Mouse (Mus musculus) forebrain, embryonic 16.5 days (tissue): ENCODE measurements at regions not wholly inside any gene's neighbourhood (a gene's known extent, or its start where the extent isn't known, plus 50 kb on each side); places are given as distances from the start of the nearest gene placed in this dataset.
A peak's percentile ranks its signal among the peaks of the same experiment; 100 is the strongest.

Experiments used
- ATAC-seq: fragments of 200-750 bp; cut with Nextera tagmentation; 2 replicates; pipeline ENCODE4 v1.8.0; 2017; ENCODE audit warnings: mild to moderate bottlenecking, moderate library complexity
- H3K27ac ChIP-seq: fragments of 300-500 bp; sonication (generic); 2 replicates; pipeline ENCODE4 v1.5.1; 2014; ENCODE audit warnings: low read length, control low read depth
- H3K27me3 ChIP-seq: fragments of 300-500 bp; sonication (generic); replicated peaks from 2 replicates; pipeline ENCODE4 v1.6.1; 2014; ENCODE audit warnings: low read length; ENCODE audit not compliant: control insufficient read depth, insufficient read depth
- H3K36me3 ChIP-seq: fragments of 300-500 bp; sonication (generic); 2 replicates; pipeline ENCODE4 v1.6.1; 2014; ENCODE audit not compliant: control insufficient read depth, insufficient read depth
- H3K4me1 ChIP-seq: fragments of 300-500 bp; sonication (generic); replicated peaks from 2 replicates; pipeline ENCODE4 v1.6.1; 2014; ENCODE audit warnings: low read length; ENCODE audit not compliant: control insufficient read depth, insufficient read depth
- H3K4me2 ChIP-seq: fragments of 300-500 bp; sonication (generic); 2 replicates; pipeline ENCODE4 v1.6.1; 2014; ENCODE audit warnings: mild to moderate bottlenecking, low read length, control low read depth
- H3K4me3 ChIP-seq: fragments of 300-500 bp; sonication (generic); replicated peaks from 2 replicates; pipeline ENCODE4 v1.5.1; 2014; ENCODE audit warnings: mild to moderate bottlenecking, low read length, control low read depth
- H3K9ac ChIP-seq: fragments of 300-500 bp; sonication (generic); replicated peaks from 2 replicates; pipeline ENCODE4 v1.6.1; 2014; ENCODE audit warnings: low read depth, low read length, control low read depth
- H3K9me3 ChIP-seq: fragments of 300-500 bp; sonication (generic); 2 replicates; pipeline ENCODE4 v1.6.1; 2016; ENCODE audit warnings: low read length; ENCODE audit not compliant: control insufficient read depth
- WGBS: fragments of 180-500 bp; shearing (Covaris S2); extraction: QIAGEN DNeasy Blood & Tissue Kit; methylation state at CpG from one replicate; pipeline ENCODE4 v1.1.7; 2014; 5-methylcytosine and 5-hydroxymethylcytosine counted together

GRCm38 (mm10) chr11:84653481-84653880 lies 128.1 kb upstream of the Lhx1 start:
- WGBS, result 47% methylated on average over 8 of the region's 8 CpGs
- Histone ChIP-seq H3K4me3 (no peak overlapping the region), H3K27me3 (no peaks in the 10 kb centered on the region), H3K4me2 (no peak overlapping the region), H3K36me3 (no peaks in the 10 kb centered on the region), H3K9me3 (no peaks in the 10 kb centered on the region), H3K4me1 (no peaks in the 10 kb centered on the region), H3K27ac (no peak overlapping the region), H3K9ac (no peak overlapping the region)
- ATAC-seq, result no peak

GRCm38 (mm10) chr11:84648899-84649298 lies 123.6 kb upstream of the Lhx1 start:
- no peak for ATAC-seq
- Histone ChIP-seq H3K4me1 (no peaks in the 10 kb centered on the region), H3K27me3 (0 out of 2 replicates have a peak, but pooled peaks cover 4% of the 10 kb centered on the region), H3K9me3 (peaks cover 4% of the 10 kb centered on the region; the same call in 1 of the 2 replicates), H3K9ac (no peak overlapping the region), H3K4me3 (no peak overlapping the region), H3K27ac (no peak overlapping the region), H3K4me2 (no peak overlapping the region), H3K36me3 (no peaks in the 10 kb centered on the region)
- 97% methylated on average over 5 of the region's 5 CpGs for WGBS

DNA sequence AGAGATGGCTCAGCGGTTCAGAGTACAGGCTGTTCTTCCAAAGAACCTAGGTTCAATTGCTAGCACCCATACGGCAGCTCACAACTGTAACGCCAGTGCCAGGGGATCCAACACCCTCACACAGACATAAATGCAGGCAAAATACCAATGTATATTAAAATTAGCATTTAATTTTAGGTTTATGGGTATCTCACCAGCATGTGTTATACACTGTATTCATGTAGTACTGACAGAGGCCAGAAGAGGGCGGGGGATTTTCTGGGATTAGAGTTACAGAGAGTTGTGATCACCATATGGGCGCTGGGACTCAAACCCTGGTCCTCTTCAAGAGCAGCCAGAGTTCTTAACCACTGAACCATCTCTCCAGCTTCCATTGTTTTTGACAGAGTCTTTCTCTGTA lies 121.8 kb upstream of the Lhx1 start:
- Histone ChIP-seq H3K4me1 (peaks cover under 1% of the 10 kb centered on the region; the same call in 1 of the 2 replicates), H3K4me3 (no peak overlapping the region), H3K4me2 (no peak overlapping the region), H3K9me3 (peaks cover 4% of the 10 kb centered on the region; the same call in 1 of the 2 replicates), H3K27me3 (peaks cover 6% of the 10 kb centered on the region; the same call in 1 of the 2 replicates), H3K36me3 (no peaks in the 10 kb centered on the region), H3K27ac (no peak overlapping the region), H3K9ac (no peak overlapping the region)
- 92% methylated on average over 5 of the region's 5 CpGs for WGBS
- ATAC-seq, result no peak

DNA sequence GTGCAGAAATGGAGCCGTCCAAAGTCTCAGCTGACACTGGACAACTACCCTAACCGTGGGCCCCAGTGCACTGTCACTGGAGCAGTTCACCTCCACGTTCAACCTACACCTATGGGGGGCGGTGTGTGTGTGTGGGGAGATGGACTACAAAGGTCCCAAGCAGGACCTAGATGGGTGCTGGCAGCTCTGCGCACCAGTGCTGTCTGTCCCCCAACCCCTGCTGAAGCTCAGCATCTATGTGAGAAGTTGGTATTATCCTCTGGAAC lies 117.7 kb upstream of the Lhx1 start:
- Histone ChIP-seq H3K4me1 (peaks cover 6% of the 10 kb centered on the region), H3K9me3 (peaks cover 4% of the 10 kb centered on the region; the same call in 1 of the 2 replicates), H3K27me3 (peaks cover 16% of the 10 kb centered on the region), H3K4me2 (peak overlapping the region; percentile 87), H3K4me3 (peak overlapping the region; percentile 58), H3K27ac (no peak overlapping the region), H3K9ac (peak overlapping the region; percentile 80; the same call in 1 of the 2 replicates), H3K36me3 (no peaks in the 10 kb centered on the region)
- 31% methylated on average over 5 of the region's 5 CpGs for WGBS
- ATAC-seq, result 0 out of 2 replicates have a peak, but pooled peaks have one; percentile 11

- Histone ChIP-seq H3K4me2 (peak overlapping the region; percentile 87), H3K27ac (no peak overlapping the region), H3K36me3 (no peaks in the 10 kb centered on the region), H3K4me3 (peak overlapping the region; percentile 58), H3K9me3 (peaks cover 4% of the 10 kb centered on the region; the same call in 1 of the 2 replicates), H3K9ac (peak overlapping the region; percentile 80), H3K27me3 (peaks cover 16% of the 10 kb centered on the region), H3K4me1 (peaks cover 10% of the 10 kb centered on the region)
- WGBS, result 1% methylated on average over 61 of the region's 67 CpGs
- peak; percentile 56 for ATAC-seq
Measured at GRCm38 (mm10) chr11:84642300-84643106, 117.2 kb upstream of the Lhx1 start.

DNA sequence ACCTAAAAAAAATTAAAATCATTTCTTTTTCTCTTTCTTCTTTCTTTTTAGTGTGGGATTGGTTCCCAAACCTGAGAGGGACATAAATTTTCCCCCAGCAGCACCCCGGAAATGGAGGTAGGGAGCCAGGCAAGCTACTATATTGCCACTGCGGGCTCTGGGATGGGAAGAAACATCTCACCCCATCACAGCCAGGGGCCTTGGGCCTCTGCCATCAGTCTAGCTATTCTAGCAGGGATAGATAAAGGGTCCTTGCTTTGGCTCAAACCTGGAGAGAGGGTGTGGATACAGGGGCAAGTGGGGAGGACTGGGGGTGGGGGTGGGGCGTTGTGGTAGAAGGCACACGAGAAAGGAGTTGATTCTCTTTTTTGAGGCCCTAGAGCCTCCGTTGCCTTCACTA lies 116.3 kb upstream of the Lhx1 start:
- Histone ChIP-seq H3K9ac (no peak overlapping the region), H3K4me1 (peaks cover 19% of the 10 kb centered on the region), H3K4me2 (no peak overlapping the region), H3K27me3 (peaks cover 16% of the 10 kb centered on the region), H3K36me3 (no peaks in the 10 kb centered on the region), H3K4me3 (no peak overlapping the region), H3K9me3 (no peaks in the 10 kb centered on the region), H3K27ac (no peak overlapping the region)
- 22% methylated on average over 5 of the region's 5 CpGs for WGBS
- no peak for ATAC-seq

DNA sequence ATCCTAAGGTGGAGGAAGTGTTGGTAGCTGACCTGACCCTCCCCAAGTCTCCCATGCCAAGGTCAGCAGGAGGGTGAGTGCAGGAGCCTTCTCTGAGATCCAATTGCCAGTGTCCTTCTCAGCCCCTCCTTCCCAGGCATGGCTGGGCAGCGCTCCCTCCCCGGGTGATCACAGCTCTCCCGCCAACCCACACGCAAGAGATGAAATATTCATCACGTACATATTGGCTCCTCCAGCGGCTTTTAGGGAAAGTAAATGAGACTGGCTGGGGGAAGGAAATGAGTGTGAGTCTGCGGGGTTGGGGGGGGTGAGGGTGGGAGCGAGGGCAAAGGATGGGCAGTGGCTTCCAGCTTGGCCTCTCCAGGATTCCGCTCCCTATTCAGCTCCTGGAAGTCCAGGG lies 113.0 kb upstream of the Lhx1 start:
- Histone ChIP-seq H3K27ac (no peak overlapping the region), H3K4me3 (no peak overlapping the region), H3K4me1 (peaks cover 20% of the 10 kb centered on the region), H3K4me2 (no peak overlapping the region), H3K27me3 (peaks cover 12% of the 10 kb centered on the region), H3K9ac (no peak overlapping the region), H3K36me3 (no peaks in the 10 kb centered on the region), H3K9me3 (no peaks in the 10 kb centered on the region)
- 24% methylated on average over 9 of the region's 9 CpGs for WGBS
- ATAC-seq, result no peak

GRCm38 (mm10) chr11:84637268-84637667 lies 111.9 kb upstream of the Lhx1 start:
- H3K4me2 ChIP-seq, result no peak overlapping the region
- no peak overlapping the region for H3K27ac ChIP-seq
- H3K4me1 ChIP-seq, result peaks cover 20% of the 10 kb centered on the region
- WGBS, result 2% methylated on average over 8 of the region's 8 CpGs
- H3K9ac ChIP-seq, result no peak overlapping the region
- no peaks in the 10 kb centered on the region for H3K9me3 ChIP-seq
- H3K27me3 ChIP-seq, result peaks cover 10% of the 10 kb centered on the region
- H3K4me3 ChIP-seq, result no peak overlapping the region
- peak; percentile 85 for ATAC-seq
- H3K36me3 ChIP-seq, result no peaks in the 10 kb centered on the region

DNA sequence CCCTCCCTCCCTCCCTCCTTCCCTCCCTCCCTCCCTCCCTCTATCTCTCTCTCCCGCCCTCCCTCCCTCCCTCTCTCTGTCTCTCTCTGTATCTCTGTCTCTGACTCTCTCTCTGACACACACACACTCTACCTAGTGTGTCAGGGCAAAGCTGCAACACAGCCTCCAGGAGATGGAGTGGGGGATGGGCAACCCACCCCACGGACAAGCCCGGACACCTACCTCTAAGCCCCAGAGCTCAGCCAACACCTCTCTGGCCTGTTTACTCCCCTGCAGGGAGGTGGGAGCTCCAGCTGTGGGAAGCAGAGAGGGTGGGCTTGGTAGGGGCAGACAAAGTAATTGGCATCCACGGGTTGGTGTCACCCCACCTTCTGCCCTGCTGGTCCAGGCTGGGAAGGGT lies 109.7 kb upstream of the Lhx1 start:
- peaks cover 11% of the 10 kb centered on the region; the same call in 1 of the 2 replicates for H3K27me3 ChIP-seq
- no peaks in the 10 kb centered on the region for H3K36me3 ChIP-seq
- no peaks in the 10 kb centered on the region for H3K9me3 ChIP-seq
- H3K4me3 ChIP-seq, result no peak overlapping the region
- H3K27ac ChIP-seq, result no peak overlapping the region
- peaks cover 17% of the 10 kb centered on the region for H3K4me1 ChIP-seq
- ATAC-seq, result no peak
- WGBS, result 40% methylated on average over 3 of the region's 4 CpGs
- no peak overlapping the region for H3K9ac ChIP-seq
- H3K4me2 ChIP-seq, result no peak overlapping the region
